Mouse (Mus musculus) olfactory bulb, adult 2 months (tissue): ENCODE results near the gene Ubac2. TPM values are rescaled to one million over a fixed set of nuclear protein-coding genes. Genes with fewer than 3 reads are reported as not detected.

ENCODE experiments used
- H3K27ac ChIP-seq: fragments of 200-500 bp; 2 replicates; pipeline ENCODE4 v1.5.1; 2012; ENCODE audit warnings: low read depth, low read length; ENCODE audit not compliant: insufficient read depth
- H3K4me1 ChIP-seq: fragments of 200-500 bp; 2 replicates; pipeline ENCODE4 v1.6.1; 2012; ENCODE audit warnings: low read length; ENCODE audit not compliant: control insufficient read depth, insufficient read depth
- H3K4me3 ChIP-seq: fragments of 200-500 bp; 2 replicates; pipeline ENCODE4 v1.5.1; 2012; ENCODE audit warnings: mild to moderate bottlenecking, low read depth, low read length, moderate library complexity; ENCODE audit not compliant: insufficient read depth
- CTCF ChIP-seq: fragments of 200-500 bp; IDR thresholded peaks from 2 replicates; pipeline ENCODE4 v1.5.1; 2012; ENCODE audit warnings: low read depth, mild to moderate bottlenecking, low read length, moderate library complexity; ENCODE audit not compliant: insufficient read depth
- POLR2A ChIP-seq: fragments of 200-500 bp; IDR thresholded peaks from 2 replicates; pipeline ENCODE4 v1.6.1; 2012; ENCODE audit warnings: mild to moderate bottlenecking, low read depth, low read length, moderate library complexity; ENCODE audit not compliant: insufficient read depth
- WGBS: fragments of 180-500 bp; shearing (Covaris S2); methylation state at CpG from one replicate; pipeline ENCODE4 v1.1.7; 2018; 5-methylcytosine and 5-hydroxymethylcytosine counted together
- polyA plus RNA-seq: library from polyadenylated mRNA; stranded (reverse); fragments of >200 nt; gene quantifications from 2 replicates; pipeline ENCODE4 v1.2.4, GENCODE M21; 2012; ENCODE audit warnings: low replicate concordance; ENCODE audit not compliant: missing spikeins, insufficient read depth, insufficient read length

Ubac2 gene
- polyA plus RNA-seq, 1 experiment = not detected

- Histone ChIP-seq H3K4me1 (peaks cover 12% of the 10 kb centered on the region), H3K27ac (no peak overlapping the region), H3K4me3 (no peak overlapping the region)
- WGBS = 85% methylated on average over 3 of the region's 3 CpGs
- TF ChIP-seq POLR2A (no peak), CTCF (no peak)
These were observed 107.1 kb downstream of the Ubac2 start for GRCm38 (mm10) chr14:121985477-121985876.

GRCm38 (mm10) chr14:121986028-121986427 is 107.6 kb downstream of the Ubac2 start:
- Histone ChIP-seq H3K4me3 (no peak overlapping the region), H3K4me1 (peaks cover 12% of the 10 kb centered on the region), H3K27ac (no peak overlapping the region)
- 89% methylated on average over 6 of the region's 6 CpGs for WGBS
- TF ChIP-seq CTCF = no peak
- no peak for TF ChIP-seq POLR2A

GRCm38 (mm10) chr14:121987287-121987686 is 108.9 kb downstream of the Ubac2 start:
- Histone ChIP-seq H3K27ac (peak overlapping the region; percentile 56; the same call in 1 of the 2 replicates), H3K4me3 (no peak overlapping the region), H3K4me1 (peaks cover 15% of the 10 kb centered on the region)
- 29% methylated on average over 1 of the region's 1 CpGs for WGBS
- TF ChIP-seq CTCF (no peak), POLR2A (no peak)

GRCm38 (mm10) chr14:121987691-121988090 is 109.3 kb downstream of the Ubac2 start:
- H3K4me1 ChIP-seq = peaks cover 16% of the 10 kb centered on the region
- TF ChIP-seq POLR2A = no peak
- no peak for TF ChIP-seq CTCF
- H3K4me3 ChIP-seq = no peak overlapping the region
- peak overlapping the region; percentile 56 for H3K27ac ChIP-seq
- 80% methylated on average over 4 of the region's 4 CpGs for WGBS

- no peak for TF ChIP-seq POLR2A
- no peak for TF ChIP-seq CTCF
- peaks cover 11% of the 10 kb centered on the region for H3K4me1 ChIP-seq
- H3K4me3 ChIP-seq = no peak overlapping the region
- no peak overlapping the region for H3K27ac ChIP-seq
- WGBS = 97% methylated on average over 3 of the region's 3 CpGs
These were observed 110.9 kb downstream of the Ubac2 start for GRCm38 (mm10) chr14:121989331-121989730.

- Histone ChIP-seq H3K27ac (no peak overlapping the region), H3K4me1 (peaks cover 9% of the 10 kb centered on the region), H3K4me3 (no peak overlapping the region)
- no peak for TF ChIP-seq POLR2A
- no peak for TF ChIP-seq CTCF
- 95% methylated on average over 3 of the region's 3 CpGs for WGBS
These were observed 111.4 kb downstream of the Ubac2 start for GRCm38 (mm10) chr14:121989869-121990268.

- TF ChIP-seq CTCF = no peak
- TF ChIP-seq POLR2A = no peak
- H3K4me1 ChIP-seq = peaks cover 9% of the 10 kb centered on the region
- no peak overlapping the region for H3K4me3 ChIP-seq
- no peak overlapping the region for H3K27ac ChIP-seq
- WGBS = 84% methylated on average over 6 of the region's 6 CpGs
These were observed 112.5 kb downstream of the Ubac2 start for GRCm38 (mm10) chr14:121990897-121991296.

GRCm38 (mm10) chr14:121991921-121992320 is 113.5 kb downstream of the Ubac2 start:
- TF ChIP-seq CTCF (no peak), POLR2A (no peak)
- no peak overlapping the region for H3K27ac ChIP-seq
- no peak overlapping the region for H3K4me3 ChIP-seq
- H3K4me1 ChIP-seq = peaks cover 6% of the 10 kb centered on the region

- no peak for TF ChIP-seq CTCF
- no peak for TF ChIP-seq POLR2A
- H3K27ac ChIP-seq = no peak overlapping the region
- 0 out of 2 replicates have a peak, but pooled peaks cover 4% of the 10 kb centered on the region for H3K4me1 ChIP-seq
- WGBS = 89% methylated on average over 13 of the region's 13 CpGs
- no peak overlapping the region for H3K4me3 ChIP-seq
These were observed 114.2 kb downstream of the Ubac2 start for GRCm38 (mm10) chr14:121992395-121993280.

GRCm38 (mm10) chr14:121993616-121994015 is 115.2 kb downstream of the Ubac2 start:
- no peak overlapping the region for H3K4me3 ChIP-seq
- 92% methylated on average over 4 of the region's 4 CpGs for WGBS
- 0 out of 2 replicates have a peak, but pooled peaks cover 4% of the 10 kb centered on the region for H3K4me1 ChIP-seq
- H3K27ac ChIP-seq = no peak overlapping the region
- TF ChIP-seq CTCF (no peak), POLR2A (no peak)
